Mouse (Mus musculus): ENCODE measurements around the gene Cacng2. TPM values are rescaled to one million over a fixed set of nuclear protein-coding genes. Genes with fewer than 3 reads are reported as not detected.
A peak's percentile ranks its signal among the peaks of the same experiment; 100 is the strongest.
"Not testable (repeated sequence)": the region's sequence is repeated elsewhere in the genome, so short reads cannot be mapped to it uniquely, and the experiment has no call there.

Cacng2 gene
- total RNA-seq, 2 experiments from 2014 or later, result not detected

DNA sequence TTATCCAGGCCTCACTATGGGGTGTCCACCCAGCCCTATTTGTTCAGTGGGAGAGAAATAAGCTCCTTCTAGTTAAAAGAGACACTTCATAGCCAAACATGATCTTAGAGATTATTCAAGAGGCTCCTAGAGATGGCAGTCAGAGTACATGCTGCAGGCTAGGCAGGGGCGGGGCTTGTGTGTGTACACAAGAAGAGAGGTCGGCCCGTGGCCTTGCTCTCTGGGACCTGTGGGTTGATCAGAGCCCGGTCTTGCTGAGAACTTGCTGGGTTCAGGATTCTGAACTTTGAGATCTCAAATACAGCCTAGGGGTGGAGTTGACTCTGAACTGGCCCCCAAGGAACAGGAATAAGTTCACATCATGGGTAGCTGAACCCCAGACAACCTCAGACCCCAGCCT, 95.6 kb downstream of the Cacng2 start:
- no peak for ATAC-seq (replicated peaks; ENCODE audit: poor library complexity)

DNA sequence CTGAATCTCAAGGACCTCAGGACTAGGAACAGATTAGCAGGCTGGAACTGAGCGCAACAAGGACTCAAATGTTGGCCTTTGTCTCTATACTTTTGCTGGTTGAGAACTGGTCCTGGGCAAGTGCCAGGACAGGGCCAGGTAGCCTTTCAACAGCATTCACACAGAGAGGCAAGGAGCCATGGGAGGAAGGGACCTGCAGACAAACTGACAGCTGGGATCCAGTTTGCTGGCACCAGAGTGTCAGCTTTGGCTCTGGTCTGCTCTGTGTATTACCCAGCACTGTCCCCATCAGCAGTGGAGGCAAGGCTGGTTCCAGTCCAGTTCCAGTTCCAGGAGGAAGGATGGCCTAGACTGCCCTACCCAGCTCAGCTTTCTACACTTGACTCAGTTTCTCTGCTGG, 105.8 kb downstream of the Cacng2 start:
- ATAC-seq (replicated peaks; ENCODE audit: poor library complexity), result no peak

DNA sequence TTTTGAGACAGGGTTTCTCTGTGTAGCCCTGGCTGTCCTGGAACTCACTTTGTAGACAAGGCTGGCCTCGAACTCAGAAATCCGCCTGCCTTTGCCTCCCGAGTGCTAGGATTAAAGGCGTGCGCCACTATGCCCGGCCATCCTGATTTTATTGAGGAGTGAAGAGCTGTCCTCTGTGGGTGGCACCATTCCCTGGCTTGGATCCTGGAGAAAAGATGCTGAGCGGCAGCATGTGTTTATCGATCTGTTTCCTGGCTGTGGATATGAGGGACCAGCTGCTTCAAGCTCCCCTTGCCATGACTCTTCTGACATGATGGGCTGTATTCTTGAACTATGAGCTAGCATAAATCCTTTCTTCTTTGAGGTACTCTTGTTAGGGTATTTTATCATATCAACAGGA, 111.6 kb downstream of the Cacng2 start:
- ATAC-seq (replicated peaks; ENCODE audit: poor library complexity), result not testable (repeated sequence)

DNA sequence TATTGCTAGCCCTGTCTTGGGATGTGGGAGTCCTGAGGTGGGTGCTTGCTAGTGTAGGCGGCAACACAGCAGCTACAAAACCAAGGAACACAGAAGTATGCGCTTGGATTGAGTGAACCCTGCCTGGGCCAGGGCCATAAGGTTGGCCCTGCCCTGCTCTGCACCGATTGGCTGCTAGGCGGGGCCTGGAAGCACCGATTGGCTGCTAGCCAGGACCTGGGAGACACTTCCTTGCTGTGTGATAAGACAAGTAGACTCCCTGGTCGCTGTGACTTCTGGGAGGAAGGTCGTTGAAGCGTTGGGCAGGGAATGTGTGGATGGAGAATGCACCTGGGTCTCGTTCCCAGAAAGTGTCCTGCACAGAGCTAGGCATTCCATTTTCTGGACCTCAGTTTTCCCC, 115.9 kb downstream of the Cacng2 start:
- peak; percentile 74 for ATAC-seq (replicated peaks; ENCODE audit: poor library complexity)

DNA sequence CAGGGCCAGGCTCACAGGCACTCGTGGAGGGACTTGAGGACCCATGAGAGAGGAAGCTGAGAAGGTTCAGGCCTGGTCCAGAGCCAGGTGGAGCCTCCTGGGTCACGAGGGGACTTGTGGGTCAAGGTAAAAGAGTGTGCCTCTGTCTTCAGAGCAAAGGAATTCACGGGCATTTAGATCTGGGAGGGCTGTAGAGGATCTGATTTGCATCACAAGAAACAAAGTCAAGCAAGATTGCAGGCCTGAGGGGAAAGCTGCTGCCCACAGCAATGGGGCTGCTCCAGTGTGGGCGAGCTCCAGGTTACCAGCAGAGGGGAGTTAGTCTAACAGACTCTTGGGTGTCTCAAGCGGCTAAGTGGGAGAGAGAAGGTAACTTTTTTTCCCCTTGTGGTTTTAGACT, 118.4 kb downstream of the Cacng2 start:
- no peak for ATAC-seq (replicated peaks; ENCODE audit: poor library complexity)

DNA sequence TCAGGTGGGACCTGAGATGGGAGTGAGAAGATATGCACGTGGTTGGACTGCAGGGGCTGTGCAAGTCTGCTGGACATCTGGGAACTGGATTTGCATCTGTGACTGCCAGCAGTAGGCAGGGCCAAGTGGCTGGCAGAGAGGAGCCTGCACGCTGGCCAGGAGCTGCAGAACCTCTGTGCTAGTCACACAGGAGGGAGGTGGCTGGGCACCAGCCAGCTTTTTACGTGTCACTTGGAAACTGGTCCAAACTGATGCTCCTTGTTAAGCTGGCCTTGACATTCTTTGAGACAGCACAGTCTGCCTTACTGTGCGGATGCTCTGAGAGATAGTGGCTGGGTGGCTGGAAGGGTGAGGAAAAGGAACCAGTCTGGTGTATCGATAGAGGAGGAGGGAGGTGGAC, 131.3 kb downstream of the Cacng2 start:
- ATAC-seq (replicated peaks; ENCODE audit: poor library complexity), result no peak

DNA sequence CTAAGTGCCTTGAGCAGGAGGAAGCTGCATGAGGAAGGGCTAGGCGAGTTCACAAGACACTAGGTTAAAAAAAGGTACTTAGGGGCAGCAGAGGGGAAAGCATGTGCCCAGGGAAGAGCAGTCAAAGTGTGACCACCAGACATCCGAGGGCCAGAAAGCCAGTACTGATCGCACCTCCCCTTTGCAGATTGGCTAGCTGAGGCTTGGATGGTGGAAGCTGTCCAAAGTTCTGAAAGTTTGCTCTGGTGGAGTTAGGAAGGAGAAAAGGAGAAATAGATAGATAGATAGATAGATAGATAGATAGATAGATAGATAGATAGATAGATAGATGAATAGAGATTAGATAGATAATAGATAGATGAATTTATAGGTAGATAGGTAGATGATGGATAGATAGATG, 136.4 kb downstream of the Cacng2 start:
- 0 out of 2 replicates have a peak, but pooled peaks have one; percentile 37 for ATAC-seq (replicated peaks; ENCODE audit: poor library complexity)

DNA sequence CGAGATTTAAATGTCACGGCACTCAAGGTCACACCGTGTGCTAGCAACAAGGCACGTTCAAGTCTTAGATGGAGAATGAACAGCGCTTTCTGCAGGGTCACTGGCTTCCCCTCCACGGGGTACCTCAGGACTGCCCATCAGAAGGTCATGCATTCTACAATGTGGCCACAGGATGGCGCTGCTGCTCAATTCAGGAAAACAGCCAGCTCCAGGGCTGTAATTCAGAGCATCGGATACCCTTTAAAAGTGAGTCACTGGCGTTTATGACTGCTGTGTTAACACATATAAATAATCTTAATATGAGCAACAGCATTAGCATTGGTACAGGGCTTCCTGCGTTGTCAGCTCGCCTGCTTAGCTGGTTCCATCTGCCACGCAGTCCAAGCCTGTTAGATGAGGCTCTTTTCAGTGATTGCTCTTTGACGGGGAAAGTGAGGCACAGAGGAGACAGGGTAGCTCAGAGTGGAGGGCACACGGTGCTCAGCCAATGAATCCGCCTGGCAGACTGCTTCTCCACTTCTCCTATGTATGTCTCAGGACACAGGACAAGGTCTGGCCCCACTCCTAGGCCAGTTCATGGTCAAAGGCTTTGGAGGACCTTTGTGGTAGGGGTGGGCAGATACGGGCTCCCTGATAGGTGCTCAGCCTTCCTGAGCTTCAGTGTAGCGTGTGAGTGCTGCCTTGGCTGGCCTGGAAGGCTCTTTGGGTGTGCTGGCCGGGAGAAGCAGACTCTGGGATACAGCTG, 137.5 kb downstream of the Cacng2 start:
- peak; percentile 86 for ATAC-seq (replicated peaks; ENCODE audit: poor library complexity)

DNA sequence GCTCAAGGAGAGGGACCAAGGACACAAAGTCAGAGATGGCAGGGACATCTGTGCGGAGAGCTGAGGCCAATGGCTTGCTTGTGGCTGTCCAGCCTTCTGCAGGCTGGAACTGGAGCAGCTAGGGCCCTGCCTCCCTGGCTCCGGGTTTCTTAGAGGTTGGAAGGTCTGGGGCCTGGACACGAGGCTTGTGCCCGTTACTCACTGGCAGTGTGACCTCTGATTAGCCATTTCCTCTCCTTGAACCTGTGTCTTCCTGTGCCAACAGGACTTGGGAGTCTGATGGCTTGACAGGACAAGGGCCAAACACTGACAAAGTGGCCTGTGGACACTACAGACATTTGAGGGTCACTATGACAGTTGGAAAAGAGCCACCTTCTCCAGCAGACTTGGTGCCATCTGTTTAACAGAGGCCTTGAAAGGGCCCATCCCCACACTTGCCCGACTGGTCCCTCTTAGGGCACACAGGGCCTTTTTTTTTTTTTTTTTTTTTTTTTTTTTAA, 138.6 kb downstream of the Cacng2 start:
- no peak for ATAC-seq (replicated peaks; ENCODE audit: poor library complexity)

DNA sequence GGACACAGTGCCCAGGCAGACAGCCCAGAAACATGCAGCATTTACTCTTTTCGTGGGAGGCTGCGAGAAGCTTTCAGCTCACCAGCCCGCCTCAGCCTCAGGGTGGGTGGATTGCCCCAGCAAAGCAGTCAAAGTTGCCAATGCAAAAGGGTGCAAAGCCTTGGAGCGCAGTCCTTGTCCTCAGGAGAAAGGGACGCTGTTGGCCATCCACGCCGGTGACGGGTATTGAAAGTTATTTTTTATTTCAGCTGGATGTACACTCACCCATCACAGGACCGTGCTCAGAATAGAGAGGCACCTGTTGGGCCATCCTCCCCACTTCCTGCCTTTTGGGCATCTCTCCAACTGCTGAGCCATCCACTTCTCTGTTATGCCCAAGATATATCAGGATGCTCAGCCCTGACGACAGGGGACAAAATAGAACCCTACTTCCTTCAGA, 140.4 kb downstream of the Cacng2 start:
- ATAC-seq (replicated peaks; ENCODE audit: poor library complexity), result no peak

DNA sequence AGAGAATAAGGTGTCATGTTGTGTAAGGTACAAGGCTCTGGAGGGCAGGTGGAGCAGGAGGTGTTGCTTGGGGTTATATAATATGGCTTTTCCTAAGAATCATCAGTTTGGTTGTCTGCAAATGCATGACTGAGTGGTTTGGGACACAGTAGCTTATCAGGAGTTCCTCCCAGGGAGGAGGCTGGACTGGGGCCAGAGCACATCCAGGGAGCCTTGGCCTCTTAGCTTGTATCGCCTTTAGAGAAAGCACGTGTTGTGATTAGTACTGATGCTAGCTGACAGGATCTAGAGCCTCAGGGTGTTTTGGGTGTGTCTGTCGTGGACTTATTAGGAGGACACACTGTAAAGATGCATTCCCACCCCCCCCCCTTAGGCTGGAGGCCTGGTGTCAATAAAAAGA, 142.2 kb downstream of the Cacng2 start:
- no peak for ATAC-seq (replicated peaks; ENCODE audit: poor library complexity)

DNA sequence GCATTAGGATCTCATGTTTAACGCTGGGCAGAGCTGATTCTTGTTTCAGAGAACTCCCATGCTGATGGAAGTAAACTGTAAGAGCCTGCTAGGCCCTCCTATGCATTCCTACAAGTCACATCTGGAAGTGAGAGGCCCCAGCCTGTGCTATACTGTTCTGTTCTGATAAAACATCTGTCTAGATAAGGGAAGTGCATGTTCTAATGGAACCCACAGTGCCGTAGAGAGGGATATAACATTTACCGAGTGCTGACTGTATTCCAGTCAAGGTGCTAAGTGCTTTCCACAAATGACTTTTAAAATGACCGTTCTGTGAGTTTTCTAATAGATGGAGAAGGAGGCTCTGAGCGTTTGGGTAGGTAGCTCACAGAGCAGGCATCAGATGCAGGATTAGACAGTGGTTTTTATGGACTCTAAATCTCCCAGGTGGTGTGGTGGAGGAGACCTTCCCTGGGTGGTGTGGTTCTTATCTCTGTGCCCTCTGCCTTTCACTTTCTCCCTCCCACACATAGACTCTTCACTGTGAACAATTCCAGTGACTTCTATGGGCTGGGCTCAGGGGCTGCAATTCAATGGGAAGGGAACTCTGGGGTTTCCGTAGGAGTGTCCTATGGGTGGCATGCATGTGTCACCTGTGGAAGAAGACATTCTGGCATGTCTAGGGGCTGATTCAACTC, 145.5 kb downstream of the Cacng2 start:
- no peak; the same call in 1 of the 2 replicates for ATAC-seq (replicated peaks; ENCODE audit: poor library complexity)

DNA sequence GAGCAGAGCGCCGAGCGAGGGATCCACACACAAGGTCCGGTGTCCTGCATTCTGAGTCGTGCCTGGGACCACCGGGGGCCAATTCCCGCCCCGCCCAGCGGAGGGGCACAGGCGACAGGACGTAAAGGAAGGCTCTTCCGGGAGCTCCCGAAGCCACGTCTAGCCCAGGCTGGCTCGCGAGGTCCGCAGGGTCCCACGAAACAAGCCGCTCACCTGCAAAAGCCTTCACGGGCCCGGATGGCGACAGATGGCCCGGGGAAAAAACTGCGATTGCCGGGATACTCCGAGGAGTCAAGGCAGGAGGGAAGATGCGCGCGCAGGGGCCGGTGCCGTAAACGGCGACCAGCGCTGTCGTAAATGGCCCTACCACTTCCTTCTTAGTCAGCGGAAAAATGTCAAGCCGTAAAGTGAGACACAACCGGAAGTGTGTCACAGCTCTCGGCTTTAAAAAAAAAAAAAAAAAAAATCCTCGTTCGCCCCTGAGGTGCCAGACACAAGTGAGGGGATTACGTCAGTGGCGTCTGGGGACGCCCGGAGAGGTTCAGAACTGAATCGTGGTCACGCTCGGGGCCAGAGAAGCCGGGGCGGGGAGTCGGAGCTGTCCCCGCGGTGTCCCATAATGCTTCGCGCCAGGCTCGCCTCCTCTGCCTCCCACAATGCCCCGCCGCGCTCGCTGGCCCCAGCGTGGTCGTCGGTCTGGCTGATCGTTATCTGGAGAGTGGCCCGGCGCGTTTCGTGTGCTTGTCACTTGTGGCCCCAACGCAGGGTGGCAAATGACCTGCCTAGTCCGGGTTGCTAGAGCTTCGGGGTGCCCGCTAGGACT, 149.1 kb downstream of the Cacng2 start, which contains the start of gene Eif3d:
Gene Eif3d (minus strand): TSS at position 344 of the 823 bp plus-strand sequence.
- ATAC-seq (replicated peaks; ENCODE audit: poor library complexity), result peak; percentile 82

DNA sequence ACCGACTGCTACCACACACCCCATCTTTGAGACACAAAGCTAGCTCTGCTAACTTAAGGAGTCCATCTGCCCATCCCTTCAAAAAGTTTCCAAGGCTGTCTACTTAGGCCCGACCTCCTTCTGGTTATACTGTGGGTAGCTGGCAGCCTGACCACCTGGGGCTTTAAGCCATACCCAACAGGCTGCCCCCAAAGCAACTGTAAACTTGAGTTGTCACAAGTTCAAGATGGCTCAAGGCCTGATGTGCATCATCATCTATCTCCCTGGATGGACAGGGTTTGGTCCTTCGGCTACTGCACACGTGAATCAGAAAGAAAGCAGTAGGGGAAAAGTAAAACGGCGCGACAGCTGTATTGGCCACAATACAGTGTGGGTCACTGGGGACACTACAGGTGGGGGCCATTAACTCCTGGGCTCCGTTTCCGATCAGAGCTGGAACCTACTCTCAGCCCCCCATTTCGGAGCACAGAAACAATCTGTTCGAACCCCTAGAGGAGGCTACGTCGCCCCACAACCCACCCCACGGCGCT, 149.8 kb downstream of the Cacng2 start:
- no peak for ATAC-seq (replicated peaks; ENCODE audit: poor library complexity)

DNA sequence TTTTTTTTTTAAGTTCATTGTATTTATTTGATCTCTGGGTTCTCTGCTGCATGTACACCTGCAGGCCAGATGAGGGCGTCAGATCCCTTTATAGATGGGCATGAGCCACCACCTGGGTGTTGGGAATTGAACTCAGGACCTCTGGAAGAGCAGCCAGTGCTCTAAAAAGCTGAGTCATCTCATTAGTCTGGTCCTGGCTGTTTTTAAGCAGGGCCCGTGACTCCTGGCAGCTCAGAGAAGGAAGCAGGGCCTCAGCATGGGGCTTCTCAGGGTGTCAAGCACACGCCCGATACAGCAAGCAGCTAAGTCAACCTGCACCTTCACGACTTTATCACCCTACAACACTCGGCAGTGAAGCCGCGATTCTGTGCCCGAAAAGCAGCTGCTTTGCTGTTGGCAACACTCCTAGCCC, 154.7 kb downstream of the Cacng2 start:
- ATAC-seq (replicated peaks; ENCODE audit: poor library complexity), result peak; percentile 84

DNA sequence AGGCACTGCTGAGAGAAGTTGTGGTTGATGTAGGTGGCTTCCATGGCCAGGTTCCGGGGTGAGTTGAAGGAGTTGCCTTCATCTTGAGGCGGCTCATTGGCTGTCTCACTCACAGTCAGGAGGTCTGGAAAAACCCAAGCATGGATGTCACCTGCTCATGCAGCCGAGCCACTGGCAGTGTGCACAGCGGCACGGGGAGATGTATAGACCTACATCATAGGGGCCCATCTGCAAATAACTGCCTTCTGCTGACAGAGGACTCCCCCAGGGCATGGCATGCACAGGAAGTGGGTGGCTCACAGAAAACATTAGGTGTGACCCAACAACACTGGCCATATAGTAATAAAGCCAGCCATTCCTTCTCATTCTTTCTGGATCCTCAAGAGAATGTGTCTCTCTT, 157.4 kb downstream of the Cacng2 start:
- no peak for ATAC-seq (replicated peaks; ENCODE audit: poor library complexity)

DNA sequence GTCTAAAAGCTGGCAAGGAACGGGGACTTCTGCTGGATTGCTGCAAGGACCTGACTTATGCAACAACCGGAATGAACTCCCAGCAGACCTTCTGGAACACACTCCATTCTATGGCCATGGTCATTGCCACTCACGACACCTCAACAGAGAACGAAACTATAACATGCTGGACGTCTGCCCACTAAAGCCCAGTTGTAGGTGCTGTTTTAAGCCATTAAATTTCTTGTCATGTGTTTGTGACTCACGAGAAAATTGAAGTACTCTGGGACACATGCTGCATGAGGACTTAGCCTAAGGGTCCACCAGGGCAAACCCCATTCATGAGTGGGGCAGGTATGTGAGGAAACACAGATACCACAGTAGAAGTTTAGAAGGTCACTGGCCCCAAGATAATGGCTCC, 159.1 kb downstream of the Cacng2 start:
- ATAC-seq (replicated peaks; ENCODE audit: poor library complexity), result no peak

DNA sequence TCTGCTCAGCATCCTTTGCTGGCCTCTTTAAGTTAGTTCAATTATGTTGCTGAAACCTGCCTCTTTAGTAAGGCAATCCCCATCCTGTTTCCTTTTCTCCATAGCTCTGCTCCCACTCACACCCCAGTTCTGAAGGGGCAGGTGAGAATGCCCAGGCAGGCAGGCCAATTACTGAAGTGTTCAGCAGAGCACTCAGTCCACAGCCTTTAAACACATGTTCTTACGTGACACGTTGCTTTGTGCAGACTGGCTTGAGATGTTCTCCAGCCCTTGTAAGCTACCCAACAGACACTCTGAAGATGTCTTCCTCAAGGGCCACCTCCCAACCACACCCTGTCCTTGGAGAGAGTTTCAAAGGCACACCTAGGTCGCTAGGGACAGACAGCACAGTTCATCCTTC, 161.8 kb downstream of the Cacng2 start:
- ATAC-seq (replicated peaks; ENCODE audit: poor library complexity), result no peak

DNA sequence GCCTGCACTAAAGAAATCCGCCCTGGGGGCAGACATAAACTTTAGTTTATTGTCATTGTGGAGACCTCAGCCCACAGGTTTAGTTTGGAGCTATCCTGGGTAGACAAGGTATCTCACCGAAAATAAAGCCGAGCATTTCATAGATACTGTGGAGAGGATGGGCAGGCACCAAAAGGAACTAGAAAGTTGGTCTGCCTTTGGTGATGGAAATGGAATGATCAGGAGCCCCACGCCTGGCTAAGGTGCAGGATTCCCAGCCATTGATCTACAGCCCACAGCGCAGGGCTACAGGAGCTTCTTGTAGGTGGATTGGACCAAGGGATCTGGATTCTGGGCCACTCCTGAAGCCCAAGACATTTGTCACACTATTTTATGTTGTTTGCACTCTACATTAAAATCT, 162.2 kb downstream of the Cacng2 start:
- no peak for ATAC-seq (replicated peaks; ENCODE audit: poor library complexity)

DNA sequence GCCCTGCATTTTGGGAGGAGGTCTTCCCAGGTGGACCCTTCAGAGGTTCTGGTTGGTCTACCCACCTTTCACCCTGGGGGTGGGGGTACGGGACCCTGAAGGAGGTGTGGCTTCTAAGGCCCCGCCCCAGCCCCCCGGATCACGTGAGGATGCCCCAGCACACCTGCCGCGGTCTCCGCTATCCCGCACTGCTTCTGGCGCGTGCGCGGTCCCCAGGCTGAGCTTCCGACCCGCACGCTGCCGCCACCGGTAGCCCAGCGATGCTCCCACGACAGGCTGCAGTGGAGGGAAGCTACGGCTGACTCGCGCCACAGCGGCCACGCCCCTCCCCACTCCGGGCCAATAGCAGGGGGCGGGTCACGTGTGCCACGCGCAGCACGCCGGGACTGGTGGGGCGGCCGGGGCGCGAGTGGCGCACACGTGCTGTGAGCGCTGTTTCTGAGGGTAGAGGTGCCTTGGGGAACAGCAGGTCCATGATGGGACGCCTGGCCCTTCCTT, 163.4 kb downstream of the Cacng2 start, which contains the start of gene Foxred2:
Gene Foxred2 (minus strand): TSS at position 319 of the 498 bp plus-strand sequence.
- ATAC-seq (replicated peaks; ENCODE audit: poor library complexity), result peak; percentile 94

All from megakaryocyte progenitor cell, adult 5-6 weeks (primary cell).